In genomic region chr10:27164738-27165137, GRCm38 (mm10) we compare ENCODE assay signal across 20 mouse cellular contexts.
"Had no signal": no experiment of that assay in that cellular context is flagged by ENCODE, and none has a peak within 500 bp of the region (broad histone marks: within the 10 kb centered on the region; RNA-seq: fewer than 3 reads in every experiment).

No protein-coding gene starts in this region.

- H3K36me3 ChIP-seq: liver, embryonic 12.5 days; midbrain, embryonic 12.5 days; neural tube, embryonic 13.5 days; neural tube, embryonic 15.5 days; stomach, embryonic 15.5 days had no signal

- H3K4me2 ChIP-seq: liver, embryonic 12.5 days; lung, embryonic 14.5 days; midbrain, embryonic 12.5 days; neural tube, embryonic 13.5 days; neural tube, embryonic 15.5 days; stomach, embryonic 15.5 days had no signal

- H3K27ac ChIP-seq: liver, embryonic 12.5 days; liver, embryonic 14.5 days; midbrain, embryonic 12.5 days; neural tube, embryonic 13.5 days; neural tube, embryonic 15.5 days; stomach, embryonic 15.5 days; stomach, postnatal 0 days had no signal

- H3K9me3 ChIP-seq: liver, embryonic 12.5 days; midbrain, embryonic 12.5 days; neural tube, embryonic 13.5 days; neural tube, embryonic 15.5 days; stomach, embryonic 15.5 days had no signal

- H3K4me1 ChIP-seq: liver, embryonic 12.5 days; midbrain, embryonic 12.5 days; neural tube, embryonic 13.5 days; neural tube, embryonic 15.5 days; stomach, embryonic 15.5 days had no signal

- DNase-seq: lung, adult 18-20 months; lung, embryonic 14.5 days; lung, postnatal 10 days; lung, postnatal 4 days; retina, postnatal 1 day; right cerebral cortex, adult 18-20 months; right cerebral cortex, postnatal 25 days; right cerebral cortex, postnatal 4 days; spleen, adult 18-20 months; thymus, adult 2 months; thymus, postnatal 25 days; thymus, postnatal 4 days had no signal

- ATAC-seq: liver, embryonic 12.5 days had no signal

- H3K9ac ChIP-seq: liver, embryonic 12.5 days; liver, embryonic 14.5 days; lung, embryonic 14.5 days; midbrain, embryonic 12.5 days; neural tube, embryonic 13.5 days; neural tube, embryonic 15.5 days; stomach, embryonic 15.5 days had no signal

- H3K4me3 ChIP-seq: liver, embryonic 12.5 days; midbrain, embryonic 12.5 days; myocyte; neural tube, embryonic 13.5 days; neural tube, embryonic 15.5 days; stomach, embryonic 15.5 days had no signal

- H3K27me3 ChIP-seq: liver, embryonic 12.5 days; midbrain, embryonic 12.5 days; neural tube, embryonic 13.5 days; neural tube, embryonic 15.5 days; stomach, embryonic 15.5 days had no signal
